Mouse (Mus musculus) olfactory bulb, adult 2 months (tissue): ENCODE data around the gene Serpinf1. TPM values are rescaled to one million over a fixed set of nuclear protein-coding genes. Genes with fewer than 3 reads are reported as not detected.
"Not testable (repeated sequence)": the region's sequence is repeated elsewhere in the genome, so short reads cannot be mapped to it uniquely, and the experiment has no call there.

Experiments used
- H3K27ac ChIP-seq: fragments of 200-500 bp; 2 replicates; pipeline ENCODE4 v1.5.1; 2012; ENCODE audit warnings: low read depth, low read length; ENCODE audit not compliant: insufficient read depth
- H3K4me1 ChIP-seq: fragments of 200-500 bp; 2 replicates; pipeline ENCODE4 v1.6.1; 2012; ENCODE audit warnings: low read length; ENCODE audit not compliant: control insufficient read depth, insufficient read depth
- H3K4me3 ChIP-seq: fragments of 200-500 bp; 2 replicates; pipeline ENCODE4 v1.5.1; 2012; ENCODE audit warnings: mild to moderate bottlenecking, low read depth, low read length, moderate library complexity; ENCODE audit not compliant: insufficient read depth
- CTCF ChIP-seq: fragments of 200-500 bp; IDR thresholded peaks from 2 replicates; pipeline ENCODE4 v1.5.1; 2012; ENCODE audit warnings: low read depth, mild to moderate bottlenecking, low read length, moderate library complexity; ENCODE audit not compliant: insufficient read depth
- POLR2A ChIP-seq: fragments of 200-500 bp; IDR thresholded peaks from 2 replicates; pipeline ENCODE4 v1.6.1; 2012; ENCODE audit warnings: mild to moderate bottlenecking, low read depth, low read length, moderate library complexity; ENCODE audit not compliant: insufficient read depth
- WGBS: fragments of 180-500 bp; shearing (Covaris S2); methylation state at CpG from one replicate; pipeline ENCODE4 v1.1.7; 2018; 5-methylcytosine and 5-hydroxymethylcytosine counted together
- polyA plus RNA-seq: library from polyadenylated mRNA; stranded (reverse); fragments of >200 nt; gene quantifications from 2 replicates; pipeline ENCODE4 v1.2.4, GENCODE M21; 2012; ENCODE audit warnings: low replicate concordance; ENCODE audit not compliant: missing spikeins, insufficient read depth, insufficient read length

Gene Serpinf1
- polyA plus RNA-seq, 1 experiment: not detected

- TF ChIP-seq CTCF: no peak
- TF ChIP-seq POLR2A: no peak
- H3K27ac ChIP-seq: no peak overlapping the region
- peaks cover 43% of the 10 kb centered on the region for H3K4me1 ChIP-seq
- H3K4me3 ChIP-seq: no peak overlapping the region
- 67% methylated on average over 7 of the region's 7 CpGs for WGBS
Observed at GRCm38 (mm10) chr11:75456440-75456871, 34.0 kb upstream of the Serpinf1 start.

GRCm38 (mm10) chr11:75455971-75456370 is 33.5 kb upstream of the Serpinf1 start:
- 97% methylated on average over 2 of the region's 2 CpGs for WGBS
- not testable (repeated sequence) for H3K4me3 ChIP-seq, H3K27ac ChIP-seq
- H3K4me1 ChIP-seq: peaks cover 47% of the 10 kb centered on the region

GRCm38 (mm10) chr11:75455041-75455736 is 32.7 kb upstream of the Serpinf1 start:
- peak overlapping the region; percentile 71 for H3K4me3 ChIP-seq
- peaks cover 53% of the 10 kb centered on the region for H3K4me1 ChIP-seq
- TF ChIP-seq POLR2A: no peak
- TF ChIP-seq CTCF: no peak
- 0 out of 2 replicates have a peak overlapping the region, but pooled peaks have one; percentile 3 for H3K27ac ChIP-seq
- 68% methylated on average over 10 of the region's 10 CpGs for WGBS

GRCm38 (mm10) chr11:75453991-75454930 is 31.8 kb upstream of the Serpinf1 start, which contains the start of gene Wdr81:
TSS of gene Wdr81 (minus strand) at chr11:75454717.
- H3K4me3 ChIP-seq: peak within 1 kb of the TSS; percentile 71
- H3K27ac ChIP-seq: 0 out of 2 replicates have a peak within 1 kb of the TSS, but pooled peaks have one; percentile 3
- peak; percentile 28; the same call in 1 of the 2 replicates for TF ChIP-seq CTCF
- TF ChIP-seq POLR2A: peak; percentile 72
- 1% methylated on average over 56 of the region's 56 CpGs for WGBS
- H3K4me1 ChIP-seq: peaks cover 47% of the 10 kb centered on the region

GRCm38 (mm10) chr11:75452812-75453557 is 30.5 kb upstream of the Serpinf1 start:
- H3K27ac ChIP-seq: no peak overlapping the region
- 94% methylated on average over 31 of the region's 31 CpGs for WGBS
- TF ChIP-seq POLR2A (no peak), CTCF (no peak)
- H3K4me1 ChIP-seq: peaks cover 46% of the 10 kb centered on the region
- H3K4me3 ChIP-seq: no peak overlapping the region

GRCm38 (mm10) chr11:75452081-75452480 is 29.6 kb upstream of the Serpinf1 start:
- no peak for TF ChIP-seq CTCF
- TF ChIP-seq POLR2A: no peak
- Histone ChIP-seq H3K4me3 (no peak overlapping the region), H3K27ac (no peak overlapping the region), H3K4me1 (peaks cover 46% of the 10 kb centered on the region)
- WGBS: 93% methylated on average over 8 of the region's 8 CpGs

- TF ChIP-seq CTCF: no peak
- no peak for TF ChIP-seq POLR2A
- WGBS: 93% methylated on average over 15 of the region's 15 CpGs
- H3K27ac ChIP-seq: no peak overlapping the region
- H3K4me1 ChIP-seq: peaks cover 44% of the 10 kb centered on the region
- H3K4me3 ChIP-seq: no peak overlapping the region
Observed at GRCm38 (mm10) chr11:75450936-75451335, 28.4 kb upstream of the Serpinf1 start.

- no peak for TF ChIP-seq POLR2A
- TF ChIP-seq CTCF: no peak
- Histone ChIP-seq H3K4me3 (no peak overlapping the region), H3K27ac (no peak overlapping the region), H3K4me1 (peaks cover 44% of the 10 kb centered on the region)
- 85% methylated on average over 8 of the region's 8 CpGs for WGBS
Observed at GRCm38 (mm10) chr11:75450304-75450908, 27.9 kb upstream of the Serpinf1 start.
